Mouse (Mus musculus): ENCODE measurements around the gene Zfp617.
A peak's percentile ranks its signal among the peaks of the same experiment; 100 is the strongest.
"Not testable (repeated sequence)": the region's sequence is repeated elsewhere in the genome, so short reads cannot be mapped to it uniquely, and the experiment has no call there.

Zfp617 gene

DNA sequence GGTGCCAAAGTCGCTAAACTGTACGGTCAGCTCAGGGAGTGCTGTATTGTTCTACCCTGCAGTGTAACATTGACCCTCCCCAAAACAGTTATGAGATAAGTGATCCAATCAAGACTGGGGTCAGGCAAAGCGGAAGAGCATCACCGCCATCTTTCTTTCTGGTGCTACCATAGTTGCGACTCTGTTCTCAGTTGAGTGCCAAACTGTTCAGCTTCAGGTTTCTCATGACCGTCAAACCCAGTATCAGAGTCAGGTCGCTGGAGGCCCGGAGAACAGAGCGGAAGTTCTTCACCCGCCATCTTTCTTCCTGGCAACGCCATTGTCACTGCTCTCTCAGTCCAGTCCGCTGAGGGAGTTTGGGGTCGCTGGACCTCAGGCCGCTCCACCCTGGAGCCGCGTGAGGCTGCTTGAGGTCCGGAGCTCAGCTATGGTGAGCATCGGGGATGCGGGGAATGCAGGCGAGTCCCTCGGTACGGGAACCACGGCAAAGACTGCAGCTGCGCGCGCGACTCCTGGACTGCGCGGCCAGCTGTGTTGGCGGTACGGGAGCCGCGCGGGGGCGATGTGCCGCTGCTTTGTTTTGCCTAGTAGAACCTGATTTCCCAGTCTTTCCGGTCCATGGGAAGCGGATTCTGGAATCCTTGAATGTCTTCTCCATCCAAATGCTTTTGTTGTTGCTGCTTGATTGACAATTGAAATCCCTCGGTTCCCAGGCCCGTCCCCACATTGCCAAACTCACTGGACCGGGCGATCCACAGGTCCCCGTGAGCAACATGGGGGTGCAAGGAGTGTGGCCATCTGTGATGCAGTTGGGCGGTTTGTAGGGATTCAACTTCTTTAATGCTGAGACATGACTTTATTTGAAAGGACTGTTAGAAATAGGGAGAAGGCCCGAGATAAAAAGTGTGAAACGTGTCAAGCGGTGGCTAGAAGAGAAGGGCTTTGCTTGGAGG lies at the start of gene Zfp617, which contains the start of gene Zfp882:
Gene Zfp617, plus strand, starts transcription at position 327 of the 953 bp plus-strand sequence.
Gene Zfp882, plus strand, starts transcription at position 300 of the 953 bp plus-strand sequence.
- peak; percentile 63 for DNase-seq (ENCODE audit: low read depth)

DNA sequence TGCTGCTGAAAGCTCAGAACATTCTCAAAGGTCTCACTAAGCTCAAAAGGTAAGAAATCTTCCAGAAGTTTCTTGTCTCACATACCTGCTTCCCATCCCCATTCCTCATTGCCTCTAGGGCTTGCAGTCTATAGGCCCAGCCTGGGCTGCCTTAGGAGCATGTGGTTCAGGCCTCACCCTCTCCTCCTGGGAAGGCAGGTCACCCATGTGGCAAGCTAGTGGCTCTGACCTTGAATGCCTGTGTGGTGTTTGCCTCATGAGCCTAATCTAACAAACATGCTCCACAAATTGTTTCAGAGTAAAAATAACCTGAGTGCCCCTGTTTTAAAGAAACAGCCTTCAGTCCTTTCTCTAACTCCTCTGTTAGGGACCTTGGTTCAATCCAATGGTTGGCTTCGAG lies 46.9 kb upstream of the Zfp617 start:
- not testable (repeated sequence) for DNase-seq (ENCODE audit: low read depth)

DNA sequence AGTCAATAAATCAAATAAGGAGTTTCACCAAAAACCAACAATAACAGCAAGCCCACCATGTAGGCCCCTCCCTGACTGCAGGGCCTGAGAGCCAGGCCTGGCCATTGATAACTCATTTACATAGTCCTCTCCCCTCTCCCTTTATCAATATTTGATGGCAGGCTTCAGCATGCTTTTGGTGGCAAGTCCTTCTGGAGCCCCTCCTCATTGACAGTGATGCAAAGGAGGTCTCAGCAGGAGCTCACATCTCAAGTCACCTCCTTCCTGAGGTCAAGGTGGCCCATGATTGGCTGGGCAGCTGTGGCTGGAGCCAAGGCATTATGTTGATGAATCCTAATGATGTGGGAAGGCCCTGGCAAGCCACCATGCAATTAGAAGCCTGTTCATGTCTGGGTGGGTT lies 46.4 kb upstream of the Zfp617 start:
- not testable (repeated sequence) for DNase-seq (ENCODE audit: low read depth)

DNA sequence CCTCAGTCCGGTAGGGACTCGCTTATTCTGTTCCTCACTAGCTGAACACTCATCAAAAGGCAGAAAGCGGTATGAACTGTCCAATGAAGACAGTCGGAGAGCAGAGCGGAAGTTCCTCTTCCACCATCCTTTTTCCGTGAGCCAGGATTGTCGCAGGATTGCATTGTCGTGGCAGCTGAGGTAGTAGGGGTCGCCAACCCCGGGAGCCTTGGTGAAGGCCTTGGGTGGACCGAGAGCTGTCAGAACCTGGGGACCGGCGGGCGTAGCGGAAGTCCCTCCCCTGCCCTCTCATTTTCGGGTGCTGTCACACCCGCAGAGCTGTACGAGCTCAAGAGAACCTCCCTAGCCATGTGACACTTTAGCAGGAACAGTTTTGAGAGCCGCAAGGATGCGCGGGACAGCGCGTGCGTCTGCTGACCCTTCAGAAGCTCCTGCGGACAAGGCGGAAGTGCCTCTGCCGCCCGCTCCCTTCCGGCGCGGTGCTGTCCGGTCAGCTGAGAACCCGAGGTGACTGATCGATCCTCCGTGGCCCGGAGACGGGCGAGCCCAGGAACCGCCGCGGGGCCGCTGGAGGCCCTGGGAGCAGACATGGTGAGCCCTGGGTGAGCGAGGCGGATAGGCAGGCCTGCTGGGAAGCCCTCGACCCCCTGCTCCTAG lies 26.7 kb upstream of the Zfp617 start, which contains the start of gene Zfp709:
Gene Zfp709, plus strand, starts transcription at position 402 of the 657 bp plus-strand sequence.
- peak; percentile 43 for DNase-seq (ENCODE audit: low read depth)

DNA sequence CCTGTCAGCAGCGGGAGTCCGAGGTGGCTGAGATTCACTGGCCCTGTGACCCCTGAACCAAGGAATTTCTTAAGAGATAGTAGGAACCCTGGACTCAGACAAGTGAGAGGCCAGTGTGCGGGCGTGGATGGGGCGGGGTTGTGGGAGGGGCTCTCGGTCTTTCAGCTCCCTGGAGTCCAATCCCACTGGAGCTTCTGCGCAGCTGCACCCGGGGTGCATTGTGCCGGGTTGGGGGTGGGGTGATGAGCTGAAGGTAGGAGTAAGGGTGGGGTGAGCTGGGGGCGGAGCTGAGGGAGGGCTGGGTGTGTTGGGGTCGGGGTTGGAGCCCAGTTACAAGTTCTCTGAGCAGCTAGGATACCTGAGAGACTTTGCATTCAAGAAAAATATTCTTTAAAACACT lies 7.8 kb upstream of the Zfp617 start:
- not testable (repeated sequence) for DNase-seq (ENCODE audit: low read depth)

DNA sequence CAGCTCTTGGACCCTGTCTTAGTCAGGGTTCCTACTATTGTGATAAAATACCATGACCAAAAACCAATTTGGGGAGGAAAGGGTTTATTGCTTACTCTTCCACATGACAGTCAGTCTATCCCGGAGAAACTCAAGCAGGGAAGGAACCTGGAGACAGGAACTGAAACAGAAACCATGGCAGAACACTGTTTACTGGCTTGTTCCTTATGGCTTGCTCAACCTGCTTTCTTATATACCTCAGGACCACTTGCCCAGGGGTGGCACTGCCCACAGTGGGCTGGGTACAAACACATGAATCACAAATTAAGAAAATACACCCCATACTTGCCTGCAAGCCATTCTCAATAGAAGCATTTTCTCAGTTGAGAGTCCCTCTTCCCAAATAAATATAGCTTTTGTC lies 5.4 kb upstream of the Zfp617 start:
- not testable (repeated sequence) for DNase-seq (ENCODE audit: low read depth)

DNA sequence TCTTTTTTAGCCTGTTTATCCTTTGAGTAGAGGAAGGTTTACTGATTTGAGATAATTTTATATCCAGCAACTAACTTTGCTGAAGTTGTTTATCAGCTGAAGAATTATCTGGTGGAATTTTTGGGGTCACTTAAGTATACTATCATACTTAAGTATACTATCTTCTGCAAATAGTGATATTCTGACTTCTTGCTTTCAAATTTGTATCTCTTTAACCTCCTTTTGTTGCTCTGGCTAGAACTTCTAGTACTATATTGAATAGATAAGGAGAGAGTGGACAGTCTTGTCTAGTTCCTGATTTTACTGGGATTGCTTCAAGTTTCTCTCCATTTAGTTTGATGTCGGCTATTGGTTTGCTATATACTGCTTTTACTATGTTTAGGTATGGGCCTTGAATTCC lies 1.6 kb upstream of the Zfp617 start:
- DNase-seq (ENCODE audit: low read depth) = no peak

DNA sequence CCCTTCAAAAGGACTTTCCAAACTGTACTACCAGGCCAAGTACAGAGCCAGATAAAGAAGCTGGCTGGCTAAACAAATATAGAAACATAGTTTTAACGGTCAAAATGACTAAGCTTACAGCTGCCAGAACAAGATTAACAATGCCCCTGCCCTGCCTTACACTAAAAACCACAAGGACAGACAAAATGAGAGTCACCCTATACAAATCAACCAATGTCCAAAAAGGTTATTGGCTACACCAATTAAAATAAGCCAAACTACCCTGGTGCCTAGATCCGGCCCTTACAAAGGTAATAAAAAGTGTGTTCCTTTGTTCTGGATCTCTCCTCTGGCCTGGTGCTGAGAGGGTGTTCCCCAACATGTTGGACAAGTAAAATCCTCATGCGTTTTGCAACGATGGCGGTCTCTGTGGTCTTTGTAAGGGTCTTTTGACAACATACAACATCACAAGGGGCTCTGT lies 607 bp upstream of the Zfp617 start:
- no peak for DNase-seq (ENCODE audit: low read depth)

DNA sequence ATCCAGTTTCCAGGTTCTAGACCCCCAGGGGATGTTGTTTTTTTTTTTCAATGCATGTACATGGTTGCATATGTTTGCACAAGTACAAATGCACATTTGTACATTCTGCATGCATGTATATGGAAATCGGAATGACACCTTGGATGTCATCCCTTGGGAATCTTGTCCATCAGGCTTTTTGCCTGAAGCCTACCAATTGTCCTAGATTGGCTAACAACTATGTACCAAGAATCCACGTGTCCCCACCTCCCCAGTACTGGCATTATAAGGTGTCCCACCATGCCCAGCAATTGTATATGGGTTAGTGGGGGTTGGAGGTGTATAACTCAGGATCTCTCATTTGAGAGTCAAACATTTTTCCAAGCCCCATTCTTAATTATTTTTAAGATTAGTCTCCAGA lies 3.9 kb downstream of the Zfp617 start:
- no peak for DNase-seq (ENCODE audit: low read depth)

DNA sequence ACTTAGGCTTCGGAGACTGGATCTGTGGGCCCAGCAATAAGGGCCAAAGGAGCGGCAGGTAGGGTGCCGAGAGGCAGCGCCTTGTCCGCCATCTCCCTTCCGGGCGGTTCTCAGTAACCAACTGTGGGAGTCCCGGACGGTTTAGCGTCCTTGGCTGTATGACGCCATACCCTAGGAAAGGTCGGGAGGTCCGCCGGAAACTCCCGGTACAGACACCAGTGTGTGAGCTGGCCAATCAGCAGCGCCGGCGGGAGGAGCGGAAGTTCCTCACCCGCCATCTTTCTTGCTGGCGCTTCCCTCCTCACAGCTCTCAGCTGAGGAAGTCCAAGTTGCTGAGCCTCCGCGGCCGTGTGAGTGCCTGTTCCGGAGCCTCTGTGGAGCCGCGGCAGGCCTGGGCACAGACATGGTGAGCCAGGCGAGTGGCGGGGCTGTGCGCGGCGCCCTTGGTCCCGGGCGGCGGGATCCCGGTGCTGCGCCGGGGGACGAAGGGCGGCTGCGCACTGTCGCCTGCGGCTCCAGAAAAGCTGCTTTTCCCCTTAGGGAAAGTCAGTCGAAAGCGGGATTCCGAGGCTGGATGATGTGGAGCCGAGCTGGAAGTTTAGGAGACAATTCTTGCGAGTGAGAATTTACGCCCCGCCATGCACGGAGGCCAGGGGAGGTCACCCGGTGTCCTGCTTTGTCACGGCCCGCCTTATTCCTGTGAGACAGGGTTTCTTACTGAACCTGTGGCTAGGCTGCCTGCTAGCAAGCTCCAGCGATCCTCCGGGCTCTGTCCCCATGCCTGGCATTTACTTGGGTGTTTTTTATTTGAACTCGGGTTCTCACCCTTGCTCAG lies 14.3 kb downstream of the Zfp617 start:
- peak; percentile 88 for DNase-seq (ENCODE audit: low read depth)

DNA sequence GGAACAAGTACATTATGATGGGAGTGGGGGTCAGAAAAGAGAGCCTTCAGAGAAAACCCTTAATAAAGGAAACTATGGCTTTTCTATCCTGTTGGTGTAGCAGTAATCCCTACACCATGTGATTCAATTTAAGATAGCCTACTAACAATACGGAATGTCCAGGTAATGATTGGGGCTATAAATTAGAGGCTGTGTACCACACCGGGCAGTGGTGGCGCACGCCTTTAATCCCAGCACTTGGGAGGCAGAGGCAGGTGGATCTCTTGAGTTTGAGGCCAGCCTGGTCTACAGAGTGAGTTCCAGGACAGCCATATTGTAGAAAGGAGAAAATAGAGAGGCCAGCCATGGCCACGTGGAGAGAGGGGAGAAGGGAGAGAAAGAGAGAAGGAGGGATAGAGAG lies 17.4 kb downstream of the Zfp617 start:
- no peak for DNase-seq (ENCODE audit: low read depth)

DNA sequence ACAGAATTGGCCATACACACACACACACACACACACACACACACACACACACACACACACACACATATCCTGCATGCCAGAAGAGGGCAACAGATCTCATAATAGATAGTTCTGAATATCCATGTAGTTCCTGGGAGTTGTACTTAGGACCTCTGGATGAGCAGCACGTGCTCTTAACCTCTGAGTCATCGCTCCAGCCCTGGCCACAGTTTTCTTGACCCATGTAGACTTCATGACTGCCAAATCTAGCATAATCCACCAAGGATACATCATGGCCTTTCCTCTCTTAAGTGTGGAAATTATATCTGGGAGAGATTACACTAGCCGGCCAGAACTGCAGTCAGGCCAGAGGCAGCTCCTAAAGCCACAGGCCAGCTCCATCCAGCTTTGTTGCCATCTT lies 18.1 kb downstream of the Zfp617 start:
- DNase-seq (ENCODE audit: low read depth) = no peak

DNA sequence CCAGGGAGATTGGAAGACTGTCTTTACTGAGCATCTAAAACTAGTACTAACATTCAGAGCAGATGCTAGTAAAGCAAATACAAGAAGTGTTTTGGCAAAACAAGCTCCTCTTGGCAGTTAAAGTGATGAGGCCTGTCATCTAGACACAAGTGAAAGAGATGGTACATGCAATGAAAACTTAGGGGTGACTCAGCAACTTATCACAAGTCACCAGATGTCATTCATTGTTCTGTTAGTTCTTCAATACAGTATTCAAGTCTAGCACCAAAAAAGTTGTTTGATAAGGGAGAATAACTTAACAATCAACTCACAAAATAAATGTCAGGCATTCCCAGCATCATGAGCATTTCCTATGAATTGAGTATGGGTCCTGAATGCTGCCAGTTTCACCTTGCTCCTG lies 19.3 kb downstream of the Zfp617 start:
- DNase-seq (ENCODE audit: low read depth) = no peak

DNA sequence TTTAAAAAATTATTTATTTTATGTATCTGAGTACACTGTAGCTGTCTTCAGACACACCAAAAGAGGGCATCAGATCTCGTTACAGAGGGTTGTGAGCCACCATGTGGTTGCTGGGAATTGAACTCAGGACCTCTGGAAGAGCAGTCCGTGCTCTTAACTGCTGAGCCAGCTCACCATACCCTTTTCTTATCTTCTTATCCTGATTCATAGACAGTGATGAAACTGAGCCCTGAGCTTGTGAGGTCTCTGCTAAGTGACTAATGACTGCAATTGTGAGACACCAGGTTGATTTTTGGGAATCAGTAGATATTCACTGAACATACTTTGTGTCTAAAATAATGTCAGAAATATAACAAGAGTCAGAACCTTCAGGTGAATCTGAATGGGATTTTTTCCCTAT lies 29.6 kb downstream of the Zfp617 start:
- not testable (repeated sequence) for DNase-seq (ENCODE audit: low read depth)

DNA sequence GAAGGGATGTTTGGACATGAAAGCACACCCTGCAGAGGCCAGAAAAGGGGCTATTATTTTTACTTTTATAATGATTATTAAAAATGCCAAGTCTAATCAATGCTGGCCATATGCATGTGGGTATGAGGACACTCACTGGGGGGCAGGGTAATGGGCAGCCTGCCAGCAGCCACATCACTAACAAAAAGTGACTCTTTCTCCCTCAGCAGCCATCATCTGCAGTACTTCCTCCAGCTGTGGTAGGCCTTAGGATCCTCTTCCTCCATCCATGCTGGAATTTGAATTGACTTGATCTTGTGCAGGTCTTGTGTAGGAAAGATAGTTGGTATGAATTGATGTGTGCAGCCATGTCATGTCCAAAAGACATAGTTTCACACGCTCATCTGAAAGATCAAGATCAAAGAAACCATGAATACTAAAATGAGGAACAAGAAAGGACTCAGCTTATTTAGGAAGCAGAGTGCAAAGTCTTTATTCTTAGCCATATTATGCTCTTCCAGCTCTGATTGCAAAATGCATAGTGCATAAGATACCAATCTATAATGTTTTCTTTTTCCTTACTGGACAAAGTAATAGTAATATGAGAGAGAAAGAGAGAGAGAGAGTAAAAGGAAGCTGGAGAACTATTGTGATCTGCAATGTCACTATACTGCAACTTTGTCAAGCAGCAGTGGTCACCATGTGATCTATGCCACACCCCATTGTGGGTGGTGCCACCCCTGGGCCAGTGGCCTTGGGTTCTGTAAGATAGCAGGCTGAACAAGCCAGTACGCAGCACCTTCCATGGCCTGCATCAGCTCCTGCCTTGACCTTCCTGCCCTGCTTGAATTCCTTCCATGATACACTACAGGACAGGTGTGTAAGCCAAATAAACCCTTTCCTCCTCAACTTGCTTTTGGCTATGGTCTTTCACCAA lies 32.1 kb downstream of the Zfp617 start:
- DNase-seq (ENCODE audit: low read depth) = no peak

DNA sequence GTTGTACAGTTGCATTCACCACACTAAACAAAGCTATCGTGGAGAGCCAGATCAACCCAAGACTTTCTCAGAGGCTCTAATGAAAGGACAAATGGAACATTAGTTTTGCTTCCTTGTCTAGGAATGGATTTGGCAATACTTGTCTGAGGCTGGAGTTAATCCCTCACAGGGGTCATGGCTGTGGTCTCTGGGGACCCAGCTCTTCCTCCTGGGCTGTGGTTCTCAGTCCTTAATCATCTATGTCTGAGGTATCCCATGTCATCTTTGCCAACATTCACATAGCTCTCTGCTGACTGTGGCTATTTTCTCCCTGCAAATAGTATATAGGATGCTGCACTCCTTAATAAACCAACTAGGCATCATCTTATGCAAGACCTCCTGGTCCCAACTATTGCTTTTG lies 33.3 kb downstream of the Zfp617 start:
- DNase-seq (ENCODE audit: low read depth) = no peak

DNA sequence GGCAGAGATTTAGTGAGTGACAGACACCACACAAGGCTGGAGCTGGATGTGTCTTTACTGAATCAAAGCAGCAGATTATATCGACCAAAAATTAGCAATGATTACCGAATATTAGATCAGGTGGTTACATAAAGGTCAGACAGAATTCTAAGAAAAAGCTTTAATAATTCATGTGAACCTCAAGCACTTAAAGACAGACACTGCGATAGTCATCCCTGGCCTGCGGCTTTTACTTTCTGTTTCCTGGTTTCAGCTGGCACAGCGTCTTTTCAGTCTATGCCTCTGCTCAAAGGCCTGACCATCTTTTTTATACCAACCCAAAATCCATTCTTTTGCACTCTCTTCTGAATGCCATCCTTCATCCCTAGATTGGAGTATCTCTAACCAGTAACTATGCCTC lies 40.2 kb downstream of the Zfp617 start:
- no peak for DNase-seq (ENCODE audit: low read depth)

DNA sequence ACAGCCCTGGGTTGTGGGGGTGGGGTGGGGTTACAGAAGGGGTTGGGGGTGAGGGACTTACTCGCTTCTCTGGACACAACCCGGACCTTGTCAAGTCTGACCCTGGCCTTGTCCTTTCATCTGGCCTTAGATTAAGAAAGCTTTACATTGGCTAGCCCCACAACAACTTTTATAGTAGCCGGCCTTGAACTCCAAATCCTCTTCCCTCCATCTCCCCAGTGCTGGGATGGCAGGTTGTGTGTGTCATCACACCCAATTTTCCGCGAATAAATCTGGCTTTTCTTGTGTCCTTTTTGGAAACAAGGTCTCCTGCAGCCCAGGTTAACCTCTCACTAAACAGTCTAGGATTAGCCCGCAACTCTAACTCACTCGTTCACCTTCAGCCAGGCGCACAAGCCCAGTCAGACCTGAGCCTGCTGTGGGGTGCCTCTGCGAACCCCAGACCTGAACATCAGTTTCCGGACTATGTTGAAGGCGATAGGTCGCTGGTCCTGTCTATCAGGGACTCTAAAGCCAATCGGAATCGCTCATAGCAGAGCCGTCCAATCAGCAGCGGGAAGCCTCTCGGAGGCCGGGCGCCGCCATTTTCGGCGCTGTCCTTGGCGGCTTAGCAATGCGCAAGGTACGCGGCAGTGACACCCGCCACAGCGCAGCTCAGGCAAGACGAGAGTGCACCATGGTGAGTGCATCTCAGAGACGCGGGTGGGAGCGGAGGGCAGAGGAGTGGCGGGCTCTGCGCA lies 42.2 kb downstream of the Zfp617 start, which contains the start of gene Zfp961:
Gene Zfp961, plus strand, starts transcription at position 557 of the 740 bp plus-strand sequence.
- peak; percentile 99 for DNase-seq (ENCODE audit: low read depth)

DNA sequence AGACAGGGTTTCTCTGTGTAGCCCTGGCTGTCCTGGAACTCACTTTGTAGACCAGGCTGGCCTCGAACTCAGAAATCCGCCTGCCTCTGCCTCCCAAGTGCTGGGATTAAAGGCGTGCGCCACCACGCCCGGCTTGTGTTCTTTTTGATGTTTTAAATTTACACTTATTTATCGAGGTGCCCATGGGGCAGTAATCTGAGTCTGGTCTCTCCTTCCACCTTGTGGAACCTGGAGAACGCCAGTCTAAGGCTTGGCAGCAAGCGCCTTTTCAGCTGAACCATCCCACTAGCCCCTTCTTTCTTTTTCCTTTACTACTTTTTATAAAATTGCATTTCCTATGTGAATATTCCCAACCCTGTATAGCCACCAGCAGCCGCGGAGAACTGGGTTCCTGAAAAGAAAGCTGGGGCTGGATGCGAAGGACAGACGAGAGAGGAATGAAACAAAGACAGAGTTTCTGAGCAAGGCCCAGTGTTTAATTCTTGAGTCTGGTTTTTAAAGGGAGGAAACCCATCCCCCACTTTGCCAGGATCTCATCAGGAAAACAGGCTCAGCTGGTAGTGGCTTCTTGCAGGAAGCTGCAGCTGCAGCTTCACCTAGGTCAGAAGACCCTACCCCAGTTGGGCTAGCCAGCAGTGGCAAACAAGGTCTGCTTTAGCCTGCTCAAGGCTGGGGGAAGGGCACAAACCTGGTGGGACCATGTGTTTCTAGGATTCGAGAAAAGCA lies 43.2 kb downstream of the Zfp617 start:
- no peak for DNase-seq (ENCODE audit: low read depth)

Data from c-Kit-positive CD71-positive TER-119-negative erythroid progenitor cells, embryonic 14.5 days (primary cell).